Mouse (Mus musculus) spleen, postnatal 4 days (tissue): Measurements from ENCODE around the gene Hnf1a.

Source experiments
- DNase-seq, 2 experiments: peaks; one replicate each; pipeline ENCODE4 v3.0.0; 2022; ENCODE audit warnings: low spot score in 2 of 2

Gene Hnf1a

GRCm38 (mm10) chr5:114970824-114971227, at the start of gene Hnf1a:
TSS of gene Hnf1a (minus strand) at chr5:114971094.
- DNase-seq, result no peak

- no peak for DNase-seq
These were observed 47.9 kb upstream of the Hnf1a start for GRCm38 (mm10) chr5:115018813-115019212.

- peak in 1 of 2 experiments; percentile 39 for DNase-seq
These were observed 47.4 kb upstream of the Hnf1a start for GRCm38 (mm10) chr5:115018270-115018669.

GRCm38 (mm10) chr5:115015121-115015520, 44.2 kb upstream of the Hnf1a start:
- DNase-seq, result no peak

GRCm38 (mm10) chr5:115014570-115014969, 43.7 kb upstream of the Hnf1a start:
- no peak for DNase-seq

GRCm38 (mm10) chr5:115013436-115013835, 42.5 kb upstream of the Hnf1a start:
- no peak for DNase-seq

- DNase-seq, result peak; percentile 59 to 86
These were observed 40.8 kb upstream of the Hnf1a start for GRCm38 (mm10) chr5:115011519-115012261.

- peak in 1 of 2 experiments; percentile 20 for DNase-seq
These were observed 40.3 kb upstream of the Hnf1a start for GRCm38 (mm10) chr5:115011217-115011518.

- DNase-seq, result peak; percentile 98 to 99
These were observed 39.8 kb upstream of the Hnf1a start, which contains the start of gene Sppl3 for GRCm38 (mm10) chr5:115010577-115011216. TSS of gene Sppl3 (plus strand) at chr5:115011137.

- no peak for DNase-seq
These were observed 39.1 kb upstream of the Hnf1a start for GRCm38 (mm10) chr5:115009961-115010360.

- DNase-seq, result no peak
These were observed 38.2 kb upstream of the Hnf1a start for GRCm38 (mm10) chr5:115009143-115009542.

GRCm38 (mm10) chr5:115008307-115008706, 37.4 kb upstream of the Hnf1a start:
- DNase-seq, result no peak

- no peak for DNase-seq
These were observed 36.9 kb upstream of the Hnf1a start for GRCm38 (mm10) chr5:115007768-115008167.

GRCm38 (mm10) chr5:115003224-115003873, 32.5 kb upstream of the Hnf1a start:
- DNase-seq, result no peak

- no peak for DNase-seq
These were observed 31.9 kb upstream of the Hnf1a start for GRCm38 (mm10) chr5:115002781-115003180.

- DNase-seq, result no peak
These were observed 30.6 kb upstream of the Hnf1a start for GRCm38 (mm10) chr5:115001464-115001863.

- no peak for DNase-seq
These were observed 29.6 kb upstream of the Hnf1a start for GRCm38 (mm10) chr5:115000503-115000902.

- no peak for DNase-seq
These were observed 26.4 kb upstream of the Hnf1a start for GRCm38 (mm10) chr5:114997327-114997726.

- no peak for DNase-seq
These were observed 25.6 kb upstream of the Hnf1a start for GRCm38 (mm10) chr5:114996447-114996846.

GRCm38 (mm10) chr5:114985074-114985473, 14.2 kb upstream of the Hnf1a start:
- no peak for DNase-seq

- DNase-seq, result no peak
These were observed 11.1 kb upstream of the Hnf1a start for GRCm38 (mm10) chr5:114982001-114982400.

GRCm38 (mm10) chr5:114980122-114980748, 9.3 kb upstream of the Hnf1a start:
- DNase-seq, result peak in 1 of 2 experiments; percentile 22
